Mouse (Mus musculus): ENCODE measurements at regions not wholly inside any gene's neighbourhood (a gene's known extent, or its start where the extent isn't known, plus 50 kb on each side); places are given as distances from the start of the nearest gene placed in this dataset.
"Not testable (repeated sequence)": the region's sequence is repeated elsewhere in the genome, so short reads cannot be mapped to it uniquely, and the experiment has no call there.

GRCm38 (mm10) chr12:56064183-56064582, 228.1 kb downstream of the Brms1l start:
- DNase-seq (ENCODE audit: extremely low read depth, low read depth) = no peak

- no peak for DNase-seq (ENCODE audit: extremely low read depth, low read depth)
These were observed 222.8 kb downstream of the Brms1l start for GRCm38 (mm10) chr12:56058876-56059275.

GRCm38 (mm10) chr12:56058463-56058862, 222.3 kb downstream of the Brms1l start:
- DNase-seq (ENCODE audit: extremely low read depth, low read depth) = peak; percentile 27

GRCm38 (mm10) chr12:56055382-56055781, 219.3 kb downstream of the Brms1l start:
- DNase-seq (ENCODE audit: extremely low read depth, low read depth) = no peak

GRCm38 (mm10) chr12:56046050-56046449, 209.9 kb downstream of the Brms1l start:
- DNase-seq (ENCODE audit: extremely low read depth, low read depth) = no peak

- DNase-seq (ENCODE audit: extremely low read depth, low read depth) = no peak
These were observed 184.9 kb downstream of the Brms1l start for GRCm38 (mm10) chr12:56020954-56021514.

- DNase-seq (ENCODE audit: extremely low read depth, low read depth) = no peak
These were observed 184.4 kb downstream of the Brms1l start for GRCm38 (mm10) chr12:56020547-56020946.

GRCm38 (mm10) chr12:56009976-56010375, 173.9 kb downstream of the Brms1l start:
- DNase-seq (ENCODE audit: extremely low read depth, low read depth) = no peak

GRCm38 (mm10) chr12:56005846-56006245, 169.7 kb downstream of the Brms1l start:
- no peak for DNase-seq (ENCODE audit: extremely low read depth, low read depth)

GRCm38 (mm10) chr12:56005321-56005720, 169.2 kb downstream of the Brms1l start:
- DNase-seq (ENCODE audit: extremely low read depth, low read depth) = no peak

- no peak for DNase-seq (ENCODE audit: extremely low read depth, low read depth)
These were observed 168.4 kb downstream of the Brms1l start for GRCm38 (mm10) chr12:56004479-56004878.

GRCm38 (mm10) chr12:56003561-56003960, 167.4 kb downstream of the Brms1l start:
- DNase-seq (ENCODE audit: extremely low read depth, low read depth) = no peak

GRCm38 (mm10) chr12:55996585-55997377, 160.7 kb downstream of the Brms1l start:
- DNase-seq (ENCODE audit: extremely low read depth, low read depth) = no peak

- no peak for DNase-seq (ENCODE audit: extremely low read depth, low read depth)
These were observed 147.6 kb downstream of the Brms1l start for GRCm38 (mm10) chr12:55983565-55984351.

- DNase-seq (ENCODE audit: extremely low read depth, low read depth) = no peak
These were observed 147.0 kb downstream of the Brms1l start for GRCm38 (mm10) chr12:55983128-55983527.

- no peak for DNase-seq (ENCODE audit: extremely low read depth, low read depth)
These were observed 138.1 kb downstream of the Brms1l start for GRCm38 (mm10) chr12:55974262-55974661.

GRCm38 (mm10) chr12:55959319-55959718, 123.2 kb downstream of the Brms1l start:
- not testable (repeated sequence) for DNase-seq (ENCODE audit: extremely low read depth, low read depth)

- DNase-seq (ENCODE audit: extremely low read depth, low read depth) = no peak
These were observed 104.4 kb downstream of the Brms1l start for GRCm38 (mm10) chr12:55940566-55940965.

GRCm38 (mm10) chr12:55939281-55940142, 103.4 kb downstream of the Brms1l start:
- DNase-seq (ENCODE audit: extremely low read depth, low read depth) = no peak

- no peak for DNase-seq (ENCODE audit: extremely low read depth, low read depth)
These were observed 98.0 kb downstream of the Brms1l start for GRCm38 (mm10) chr12:55934172-55934571.

- no peak for DNase-seq (ENCODE audit: extremely low read depth, low read depth)
These were observed 97.3 kb downstream of the Brms1l start for GRCm38 (mm10) chr12:55933417-55933816.

Data from MEL-GATA-1-ER (cell line).